Mouse (Mus musculus) adrenal gland, adult (tissue): ENCODE data around the gene Mpi.

Experiments
- DNase-seq, 2 experiments: peaks; one replicate each; pipeline ENCODE4 v3.0.0; 2022 to 2023; ENCODE audit warnings: low spot score in 1 of 2; ENCODE audit not compliant: inconsistent age in 2 of 2

Mpi gene

GRCm38 (mm10) chr9:57525516-57525915 lies 27.0 kb downstream of the Mpi start:
- peak in 1 of 2 experiments; percentile 50 for DNase-seq

- DNase-seq, result no peak
Observed at GRCm38 (mm10) chr9:57524439-57524838, 28.1 kb downstream of the Mpi start.

DNA sequence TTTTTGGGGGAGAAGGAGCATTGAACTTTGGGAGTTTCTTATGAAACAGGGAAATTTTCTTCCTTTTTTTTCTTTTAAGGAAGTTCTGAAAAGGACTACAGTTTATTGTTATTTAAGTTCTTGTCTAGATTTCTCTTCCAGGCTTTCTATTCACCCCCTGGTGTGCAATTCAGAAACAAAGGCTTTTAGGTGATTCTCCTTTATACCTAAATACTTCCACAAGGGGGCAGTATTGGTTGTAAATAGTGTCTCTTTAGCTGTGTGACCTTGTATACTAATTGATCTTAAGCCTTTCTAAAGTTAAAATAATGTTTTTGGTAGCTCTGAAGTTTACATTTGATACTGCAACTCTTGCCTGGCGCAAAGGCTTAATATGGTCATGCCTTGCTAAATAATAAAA lies 28.8 kb downstream of the Mpi start:
- DNase-seq, result peak in 1 of 2 experiments; percentile 62

DNA sequence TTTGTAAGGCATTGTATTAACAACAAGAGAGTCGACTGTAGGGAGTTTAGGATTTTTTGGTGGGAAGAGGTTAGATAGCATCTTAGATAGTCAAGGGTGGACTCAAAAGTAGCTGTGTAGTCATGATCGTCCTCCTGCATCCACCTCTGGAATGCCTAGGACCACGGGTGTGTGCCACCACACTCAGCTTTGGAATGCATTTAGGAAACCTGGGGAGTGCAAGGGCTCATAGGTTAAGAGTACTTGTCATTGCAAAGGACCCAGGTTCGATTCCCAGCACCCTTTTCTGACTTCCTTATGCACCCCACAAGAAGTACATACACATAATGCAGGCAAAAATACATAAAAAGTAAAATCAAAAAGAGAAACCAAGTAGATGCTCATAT lies 29.7 kb downstream of the Mpi start:
- DNase-seq, result no peak

GRCm38 (mm10) chr9:57522114-57522860 lies 30.3 kb downstream of the Mpi start:
- peak in 1 of 2 experiments; percentile 37 for DNase-seq

- DNase-seq, result peak; percentile 96 to 98
Observed at GRCm38 (mm10) chr9:57521056-57521911, 31.3 kb downstream of the Mpi start, which contains the start of gene Cox5a. Cox5a (plus strand) TSS chr9:57521274.

DNA sequence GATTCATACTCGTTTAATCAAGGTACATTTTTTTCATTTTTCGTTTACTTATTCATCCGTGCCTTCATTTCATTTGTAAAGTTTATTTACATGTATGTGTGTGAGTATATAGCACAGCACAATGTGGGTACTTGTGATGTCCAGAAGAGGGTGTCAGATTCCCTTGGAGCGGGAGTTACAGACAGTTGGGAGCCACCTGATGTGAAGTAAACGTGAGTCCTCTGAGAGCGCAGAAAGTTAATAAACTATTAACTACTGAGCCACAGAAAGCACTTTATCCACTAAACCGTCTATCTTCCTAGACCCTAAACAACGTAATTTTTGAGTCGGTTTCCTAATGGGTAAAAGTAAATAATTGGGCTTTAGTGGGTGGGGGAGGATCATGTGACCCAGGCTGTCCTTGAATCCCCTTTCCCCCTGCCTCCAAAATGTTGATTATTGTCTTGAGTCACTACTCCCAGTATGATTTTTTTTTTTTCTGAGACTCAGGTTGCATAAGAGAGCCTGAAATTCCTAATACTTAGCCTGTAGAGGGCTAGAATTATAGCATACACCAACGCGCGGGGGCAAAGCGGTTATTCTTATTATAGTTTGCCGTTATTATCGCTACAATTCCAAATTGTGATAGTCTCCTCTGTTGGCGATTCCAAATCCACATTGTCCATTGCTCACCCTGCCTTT lies 32.0 kb downstream of the Mpi start:
- no peak for DNase-seq

GRCm38 (mm10) chr9:57517113-57517512 lies 35.5 kb downstream of the Mpi start:
- DNase-seq, result peak; percentile 43 to 85

GRCm38 (mm10) chr9:57510577-57510976 lies 42.0 kb downstream of the Mpi start:
- DNase-seq, result no peak

GRCm38 (mm10) chr9:57505700-57506099 lies 46.9 kb downstream of the Mpi start:
- DNase-seq, result peak; percentile 87 to 91

DNA sequence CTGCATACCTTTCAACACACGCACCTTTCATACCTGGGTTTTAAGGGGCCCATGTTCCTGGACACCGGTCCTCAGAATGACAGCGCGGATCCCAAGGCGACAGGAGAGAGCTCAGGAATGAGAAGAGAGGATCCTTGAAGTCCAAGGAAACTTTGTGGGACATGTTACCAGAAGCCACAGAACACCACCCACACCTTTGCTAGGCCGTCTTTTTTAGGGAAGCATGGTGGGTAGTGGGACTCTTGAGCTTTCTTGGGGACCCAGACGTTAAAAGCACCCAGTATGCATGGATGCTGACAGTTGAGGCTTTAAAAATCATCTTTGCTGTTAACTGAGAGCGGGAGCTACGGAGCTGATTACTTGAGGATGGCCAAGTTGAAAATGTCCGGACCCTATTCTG lies 47.7 kb downstream of the Mpi start:
- no peak for DNase-seq

GRCm38 (mm10) chr9:57504381-57504700 lies 48.2 kb downstream of the Mpi start:
- DNase-seq, result peak; percentile 67 to 82

GRCm38 (mm10) chr9:57503622-57504380 lies 48.8 kb downstream of the Mpi start, which contains the start of gene Rpp25:
Rpp25 (plus strand) TSS chr9:57504026.
- DNase-seq, result peak; percentile 81 to 91

DNA sequence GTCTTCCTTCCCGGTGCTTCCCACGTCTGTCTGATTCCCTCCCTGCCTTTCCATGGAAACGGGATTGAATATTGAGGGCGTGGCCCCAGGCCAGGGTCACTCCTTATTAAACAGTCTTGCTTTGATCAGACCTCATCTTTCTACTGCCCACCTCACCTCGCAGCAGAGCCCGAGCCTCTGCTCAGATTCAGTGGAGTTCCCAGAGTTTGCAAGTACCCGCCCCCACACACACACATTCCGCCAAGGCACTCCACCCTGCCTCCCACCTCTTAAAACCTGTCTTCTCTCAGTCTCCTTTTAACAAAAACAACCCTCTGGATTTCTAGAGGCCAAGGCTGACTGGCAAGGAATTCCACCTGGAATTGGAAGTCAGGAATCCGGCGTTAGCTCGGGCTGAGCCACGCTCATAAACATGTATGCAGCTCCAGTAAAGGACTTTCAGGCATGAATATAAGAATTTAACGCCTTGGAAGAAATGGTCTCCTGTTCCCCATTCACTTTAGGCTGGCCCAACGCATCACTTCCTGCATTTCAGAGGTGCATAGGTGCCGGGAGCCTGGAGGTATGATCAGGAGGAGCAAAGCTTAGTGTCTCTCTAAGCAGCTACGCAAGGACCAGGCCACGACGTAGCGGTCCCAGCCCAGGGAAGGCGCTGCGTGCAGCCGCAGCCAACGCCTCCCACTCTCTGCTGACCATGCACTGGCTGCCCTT lies 49.5 kb downstream of the Mpi start:
- DNase-seq, result no peak

- DNase-seq, result peak in 1 of 2 experiments; percentile 21
Observed at GRCm38 (mm10) chr9:57501861-57502260, 50.7 kb downstream of the Mpi start.

DNA sequence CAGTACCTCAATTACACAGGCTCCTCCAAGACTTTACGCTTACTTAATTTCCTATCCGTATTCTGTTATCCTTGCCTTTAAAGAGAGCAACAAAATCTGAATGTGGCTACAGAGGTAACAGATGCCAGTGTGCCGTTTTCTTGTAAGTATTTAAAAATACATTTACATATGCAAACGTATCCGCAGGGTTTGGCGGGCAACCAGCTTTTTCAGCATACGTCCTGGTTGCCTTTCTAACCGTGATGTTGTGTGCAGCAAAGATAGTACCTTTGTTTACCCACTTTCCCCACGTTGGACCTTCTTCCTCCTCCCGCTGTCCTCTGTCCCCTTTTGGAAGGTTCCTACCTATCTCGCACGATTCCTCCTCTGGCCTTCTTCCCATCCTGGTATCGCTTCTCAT lies 51.1 kb downstream of the Mpi start:
- DNase-seq, result no peak

- no peak for DNase-seq
Observed at GRCm38 (mm10) chr9:57498536-57498935, 54.0 kb downstream of the Mpi start.

GRCm38 (mm10) chr9:57497236-57497635 lies 55.3 kb downstream of the Mpi start:
- no peak for DNase-seq

DNA sequence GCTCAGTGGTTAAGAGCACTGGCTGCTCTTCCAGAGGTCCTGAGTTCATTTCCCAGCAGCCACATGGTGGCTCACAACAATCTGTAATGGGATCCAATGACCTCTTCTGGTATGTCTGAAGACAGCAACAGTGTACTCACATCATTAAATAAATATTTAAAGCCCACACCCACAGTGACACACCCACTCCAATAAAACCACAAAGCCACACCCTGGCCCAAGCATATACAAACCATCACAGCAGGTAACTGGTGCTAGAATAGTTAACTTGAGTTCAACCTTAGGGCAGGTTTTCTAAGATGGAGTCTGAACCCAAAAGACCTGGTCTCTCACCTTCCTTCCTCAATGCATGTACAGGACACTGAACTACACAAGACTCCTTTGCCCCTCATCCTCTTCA lies 57.6 kb downstream of the Mpi start:
- no peak for DNase-seq
